Mouse (Mus musculus) lung, embryonic 16.5 days (tissue): ENCODE measurements at regions not wholly inside any gene's neighbourhood (a gene's known extent, or its start where the extent isn't known, plus 50 kb on each side); places are given as distances from the start of the nearest gene placed in this dataset.

Source experiments
- ATAC-seq: fragments of 200-750 bp; cut with Nextera tagmentation; 2 replicates; pipeline ENCODE4 v1.8.0; 2017; ENCODE audit warnings: low read depth, mild to moderate bottlenecking, moderate library complexity
- H3K27ac ChIP-seq: fragments of 300-500 bp; sonication (generic); 2 replicates; pipeline ENCODE4 v1.5.1; 2014; ENCODE audit warnings: mild to moderate bottlenecking, control low read depth, low read length
- H3K27me3 ChIP-seq: fragments of 300-500 bp; sonication (generic); 2 replicates; pipeline ENCODE4 v1.6.1; 2014; ENCODE audit warnings: low read depth, low read length, mixed read lengths; ENCODE audit not compliant: control insufficient read depth, insufficient read depth
- H3K36me3 ChIP-seq: fragments of 300-500 bp; sonication (generic); 2 replicates; pipeline ENCODE4 v1.6.1; 2014; ENCODE audit warnings: low read length; ENCODE audit not compliant: control insufficient read depth, insufficient read depth
- H3K4me1 ChIP-seq: fragments of 300-500 bp; sonication (generic); replicated peaks from 2 replicates; pipeline ENCODE4 v1.6.1; 2014; ENCODE audit warnings: low read length, mixed read lengths; ENCODE audit not compliant: control insufficient read depth, insufficient read depth
- H3K4me2 ChIP-seq: fragments of 300-500 bp; sonication (generic); 2 replicates; pipeline ENCODE4 v1.6.1; 2014; ENCODE audit warnings: low read depth, low read length, control low read depth
- H3K4me3 ChIP-seq: fragments of 300-500 bp; sonication (generic); 2 replicates; pipeline ENCODE4 v1.5.1; 2014; ENCODE audit warnings: mild to moderate bottlenecking, low read length, control low read depth
- H3K9ac ChIP-seq: fragments of 300-500 bp; sonication (generic); 2 replicates; pipeline ENCODE4 v1.6.1; 2014; ENCODE audit warnings: low read length, control low read depth
- H3K9me3 ChIP-seq: fragments of 300-500 bp; sonication (generic); 2 replicates; pipeline ENCODE4 v1.6.1; 2016; ENCODE audit warnings: low read length; ENCODE audit not compliant: control insufficient read depth
- WGBS: fragments of 180-500 bp; shearing (Covaris S2); extraction: QIAGEN DNeasy Blood & Tissue Kit; methylation state at CpG from one replicate; pipeline ENCODE4 v1.1.7; 2014; 5-methylcytosine and 5-hydroxymethylcytosine counted together

- ATAC-seq = no peak
- Histone ChIP-seq H3K27ac (no peak overlapping the region), H3K9me3 (no peaks in the 10 kb centered on the region; the same call in 1 of the 2 replicates), H3K27me3 (no peaks in the 10 kb centered on the region), H3K36me3 (no peaks in the 10 kb centered on the region), H3K4me1 (no peaks in the 10 kb centered on the region), H3K4me2 (no peak overlapping the region), H3K9ac (no peak overlapping the region), H3K4me3 (no peak overlapping the region)
- 62% methylated on average over 2 of the region's 2 CpGs for WGBS
Measured at GRCm38 (mm10) chr15:67907034-67907433, 1406.3 kb upstream of the Lrrc6 start.

- no peaks in the 10 kb centered on the region for H3K36me3 ChIP-seq
- peaks cover 3% of the 10 kb centered on the region; the same call in 1 of the 2 replicates for H3K4me1 ChIP-seq
- no peak overlapping the region for H3K27ac ChIP-seq
- WGBS = 48% methylated on average over 1 of the region's 1 CpGs
- H3K4me2 ChIP-seq = no peak overlapping the region
- H3K27me3 ChIP-seq = no peaks in the 10 kb centered on the region
- no peaks in the 10 kb centered on the region; the same call in 1 of the 2 replicates for H3K9me3 ChIP-seq
- no peak overlapping the region for H3K4me3 ChIP-seq
- no peak for ATAC-seq
- H3K9ac ChIP-seq = no peak overlapping the region
Measured at GRCm38 (mm10) chr15:67905279-67905678, 1404.6 kb upstream of the Lrrc6 start.

GRCm38 (mm10) chr15:67904646-67905045 is 1403.9 kb upstream of the Lrrc6 start:
- Histone ChIP-seq H3K4me2 (no peak overlapping the region), H3K4me1 (peaks cover 5% of the 10 kb centered on the region; the same call in 1 of the 2 replicates), H3K36me3 (no peaks in the 10 kb centered on the region), H3K9ac (no peak overlapping the region), H3K27me3 (no peaks in the 10 kb centered on the region), H3K9me3 (no peaks in the 10 kb centered on the region; the same call in 1 of the 2 replicates), H3K4me3 (no peak overlapping the region), H3K27ac (no peak overlapping the region)
- ATAC-seq = no peak

GRCm38 (mm10) chr15:67902982-67903381 is 1402.3 kb upstream of the Lrrc6 start:
- H3K4me1 ChIP-seq = peaks cover 7% of the 10 kb centered on the region; the same call in 1 of the 2 replicates
- H3K27ac ChIP-seq = no peak overlapping the region
- no peaks in the 10 kb centered on the region for H3K36me3 ChIP-seq
- WGBS = 86% methylated on average over 2 of the region's 2 CpGs
- no peaks in the 10 kb centered on the region; the same call in 1 of the 2 replicates for H3K9me3 ChIP-seq
- H3K4me3 ChIP-seq = no peak overlapping the region
- no peak for ATAC-seq
- no peak overlapping the region for H3K9ac ChIP-seq
- no peaks in the 10 kb centered on the region for H3K27me3 ChIP-seq
- H3K4me2 ChIP-seq = no peak overlapping the region

GRCm38 (mm10) chr15:67901191-67901601 is 1400.5 kb upstream of the Lrrc6 start:
- WGBS = 65% methylated on average over 7 of the region's 7 CpGs
- ATAC-seq = peak; percentile 77
- Histone ChIP-seq H3K9ac (no peak overlapping the region), H3K27me3 (no peaks in the 10 kb centered on the region), H3K9me3 (no peaks in the 10 kb centered on the region), H3K4me2 (no peak overlapping the region), H3K4me1 (peaks cover 7% of the 10 kb centered on the region; the same call in 1 of the 2 replicates), H3K4me3 (no peak overlapping the region), H3K36me3 (no peaks in the 10 kb centered on the region), H3K27ac (peak overlapping the region; percentile 62; the same call in 1 of the 2 replicates)

GRCm38 (mm10) chr15:67899772-67900171 is 1399.1 kb upstream of the Lrrc6 start:
- H3K36me3 ChIP-seq = no peaks in the 10 kb centered on the region
- no peaks in the 10 kb centered on the region for H3K9me3 ChIP-seq
- peak overlapping the region; percentile 13 for H3K27ac ChIP-seq
- peak; percentile 49 for ATAC-seq
- H3K4me2 ChIP-seq = no peak overlapping the region
- 46% methylated on average over 6 of the region's 6 CpGs for WGBS
- no peak overlapping the region for H3K4me3 ChIP-seq
- H3K9ac ChIP-seq = no peak overlapping the region
- peaks cover 7% of the 10 kb centered on the region; the same call in 1 of the 2 replicates for H3K4me1 ChIP-seq
- H3K27me3 ChIP-seq = no peaks in the 10 kb centered on the region

GRCm38 (mm10) chr15:67898959-67899403 is 1398.3 kb upstream of the Lrrc6 start:
- H3K36me3 ChIP-seq = no peaks in the 10 kb centered on the region
- H3K4me1 ChIP-seq = peaks cover 7% of the 10 kb centered on the region; the same call in 1 of the 2 replicates
- ATAC-seq = peak; percentile 60
- H3K9ac ChIP-seq = no peak overlapping the region
- H3K27ac ChIP-seq = peak overlapping the region; percentile 13
- H3K4me3 ChIP-seq = no peak overlapping the region
- no peaks in the 10 kb centered on the region for H3K9me3 ChIP-seq
- no peak overlapping the region for H3K4me2 ChIP-seq
- 55% methylated on average over 3 of the region's 3 CpGs for WGBS
- no peaks in the 10 kb centered on the region for H3K27me3 ChIP-seq

- Histone ChIP-seq H3K9me3 (no peaks in the 10 kb centered on the region), H3K4me1 (no peaks in the 10 kb centered on the region), H3K36me3 (no peaks in the 10 kb centered on the region), H3K27ac (no peak overlapping the region), H3K4me3 (no peak overlapping the region), H3K9ac (no peak overlapping the region), H3K27me3 (no peaks in the 10 kb centered on the region), H3K4me2 (no peak overlapping the region)
- no peak for ATAC-seq
- 28% methylated on average over 3 of the region's 3 CpGs for WGBS
Measured at GRCm38 (mm10) chr15:67892066-67892465, 1391.4 kb upstream of the Lrrc6 start.

- Histone ChIP-seq H3K27ac (no peak overlapping the region), H3K27me3 (no peaks in the 10 kb centered on the region), H3K9me3 (no peaks in the 10 kb centered on the region), H3K9ac (no peak overlapping the region), H3K4me1 (no peaks in the 10 kb centered on the region), H3K36me3 (no peaks in the 10 kb centered on the region), H3K4me3 (no peak overlapping the region), H3K4me2 (no peak overlapping the region)
- WGBS = 77% methylated on average over 3 of the region's 3 CpGs
- no peak for ATAC-seq
Measured at GRCm38 (mm10) chr15:67890612-67891304, 1390.0 kb upstream of the Lrrc6 start.
